Mouse (Mus musculus) CD4-positive, CD25-positive, alpha-beta regulatory T cell, adult 4 months (primary cell): ENCODE measurements around the gene Tcl1b2. TPM values are rescaled to one million over a fixed set of nuclear protein-coding genes. Genes with fewer than 3 reads are reported as not detected.
"Not testable (repeated sequence)": the region's sequence is repeated elsewhere in the genome, so short reads cannot be mapped to it uniquely, and the experiment has no call there.

Experiments used
- ATAC-seq: one replicate; pipeline ENCODE4 v1.8.0; 2017
- polyA plus RNA-seq, 2 experiments: library from polyadenylated mRNA; unstranded; fragments of 100-300 nt; shearing (Covaris generic); gene quantifications; one replicate each; pipeline ENCODE4 v1.2.1; 2017

The Tcl1b2 gene
- polyA plus RNA-seq, 2 experiments from 2014 or later, result not detected

DNA sequence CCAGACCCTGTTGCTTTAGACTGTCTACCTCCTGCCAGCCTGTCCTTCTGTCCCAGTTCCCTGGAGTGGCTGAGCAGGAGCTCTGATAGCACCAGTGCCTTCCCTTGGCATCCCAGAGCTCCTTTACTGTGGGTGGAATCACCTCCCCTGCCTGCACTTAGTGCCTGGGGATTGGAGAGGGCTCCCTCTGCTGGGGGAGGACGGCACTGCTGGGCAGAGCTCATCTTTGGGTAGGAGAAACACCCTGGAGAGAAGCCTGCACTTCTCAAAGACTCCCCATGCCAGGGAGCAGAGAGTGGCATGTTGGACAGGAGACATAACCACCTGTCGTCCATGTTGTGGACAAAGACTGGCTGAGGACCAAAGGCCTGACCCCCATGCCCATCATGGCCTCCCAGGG, 28.5 kb downstream of the Tcl1b2 start:
- ATAC-seq, result not testable (repeated sequence)

DNA sequence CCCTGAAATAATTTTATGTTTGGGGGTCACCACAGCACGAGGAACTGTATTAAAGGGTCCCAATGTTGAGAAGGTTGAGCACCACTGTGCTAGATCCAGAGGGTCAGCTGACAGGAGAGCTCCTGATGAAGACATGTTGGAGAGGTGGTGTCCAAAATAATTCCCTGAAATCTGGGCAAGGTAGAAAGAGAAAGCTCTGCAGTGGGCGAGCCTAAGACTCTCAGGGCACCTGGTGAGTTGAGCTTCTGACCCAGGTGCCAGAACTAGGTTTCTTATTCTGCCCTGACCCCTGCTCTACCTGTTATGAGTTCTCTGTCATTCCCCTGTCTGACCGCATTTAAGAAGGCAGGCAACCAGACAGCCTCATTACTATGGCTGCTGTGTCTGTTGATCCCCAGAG, 30.2 kb downstream of the Tcl1b2 start, which contains the start of gene Tcl1b5:
Tcl1b5 (plus strand) TSS at position 301 of the 400 bp plus-strand sequence.
- not testable (repeated sequence) for ATAC-seq

DNA sequence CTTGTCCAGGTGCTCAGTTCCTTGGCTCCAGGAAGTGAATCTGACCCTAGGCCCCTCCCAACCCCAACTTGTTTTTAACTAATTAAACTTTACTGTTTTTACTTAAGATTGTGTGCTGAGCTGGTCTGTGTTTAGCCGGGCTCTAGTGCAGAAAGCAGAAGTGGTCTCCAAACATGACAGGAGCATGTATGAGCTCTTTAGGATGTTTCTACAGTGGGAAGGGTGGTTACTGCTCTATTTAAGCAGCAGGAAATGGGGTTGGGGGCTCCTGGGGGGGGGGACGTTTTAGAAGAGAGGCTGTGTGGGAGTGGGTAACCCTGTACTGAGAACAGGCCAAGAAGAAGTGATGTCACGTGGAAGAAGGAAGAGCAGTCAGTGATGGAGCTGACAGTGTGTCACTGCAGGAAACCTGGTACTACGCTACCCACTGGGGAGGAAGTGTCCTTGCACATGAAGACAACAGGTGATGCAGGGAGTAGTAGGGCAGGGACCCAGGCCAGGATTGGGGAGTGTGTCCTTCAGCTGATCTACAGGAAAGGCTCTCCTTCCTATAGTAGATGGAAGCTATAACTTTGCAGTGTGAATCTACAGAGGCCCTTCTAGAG, 35.3 kb downstream of the Tcl1b2 start:
- ATAC-seq, result not testable (repeated sequence)

DNA sequence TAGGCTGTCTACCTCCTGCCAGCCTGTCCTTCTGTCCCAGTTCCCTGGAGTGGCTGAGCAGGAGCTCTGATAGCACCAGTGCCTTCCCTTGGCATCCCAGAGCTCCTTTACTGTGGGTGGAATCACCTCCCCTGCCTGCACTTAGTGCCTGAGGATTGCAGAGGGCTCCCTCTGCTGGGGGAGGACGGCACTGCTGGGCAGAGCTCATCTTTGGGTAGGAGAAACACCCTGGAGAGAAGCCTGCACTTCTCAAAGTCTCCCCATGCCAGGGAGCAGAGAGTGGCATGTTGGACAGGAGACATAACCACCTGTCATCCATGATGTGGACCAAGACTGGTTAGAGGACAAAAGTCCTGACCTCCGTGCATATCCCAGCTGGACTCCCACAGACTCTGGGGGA, 43.2 kb downstream of the Tcl1b2 start:
- ATAC-seq, result not testable (repeated sequence)

DNA sequence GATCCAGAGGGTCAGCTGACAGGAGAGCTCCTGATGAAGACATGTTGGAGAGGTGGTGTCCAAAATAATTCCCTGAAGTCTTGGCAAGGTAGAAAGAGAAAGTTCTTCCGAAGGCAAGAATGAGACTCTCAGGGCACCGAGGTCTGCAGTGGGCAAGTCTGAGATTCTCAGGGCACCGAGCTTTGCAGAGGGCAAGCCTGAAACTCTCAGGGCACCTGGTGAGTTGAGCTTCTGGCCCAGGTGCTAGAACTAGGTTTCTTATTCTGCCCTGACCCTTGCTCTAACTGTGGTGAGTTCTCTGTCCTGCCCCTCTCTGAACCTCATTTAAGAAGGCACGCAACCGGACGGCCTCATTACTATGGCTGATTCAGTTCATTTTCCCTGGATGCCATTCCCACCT, 44.9 kb downstream of the Tcl1b2 start, which contains the start of gene Tcl1b3:
Tcl1b3 (plus strand) TSS at position 301 of the 400 bp plus-strand sequence.
- not testable (repeated sequence) for ATAC-seq

DNA sequence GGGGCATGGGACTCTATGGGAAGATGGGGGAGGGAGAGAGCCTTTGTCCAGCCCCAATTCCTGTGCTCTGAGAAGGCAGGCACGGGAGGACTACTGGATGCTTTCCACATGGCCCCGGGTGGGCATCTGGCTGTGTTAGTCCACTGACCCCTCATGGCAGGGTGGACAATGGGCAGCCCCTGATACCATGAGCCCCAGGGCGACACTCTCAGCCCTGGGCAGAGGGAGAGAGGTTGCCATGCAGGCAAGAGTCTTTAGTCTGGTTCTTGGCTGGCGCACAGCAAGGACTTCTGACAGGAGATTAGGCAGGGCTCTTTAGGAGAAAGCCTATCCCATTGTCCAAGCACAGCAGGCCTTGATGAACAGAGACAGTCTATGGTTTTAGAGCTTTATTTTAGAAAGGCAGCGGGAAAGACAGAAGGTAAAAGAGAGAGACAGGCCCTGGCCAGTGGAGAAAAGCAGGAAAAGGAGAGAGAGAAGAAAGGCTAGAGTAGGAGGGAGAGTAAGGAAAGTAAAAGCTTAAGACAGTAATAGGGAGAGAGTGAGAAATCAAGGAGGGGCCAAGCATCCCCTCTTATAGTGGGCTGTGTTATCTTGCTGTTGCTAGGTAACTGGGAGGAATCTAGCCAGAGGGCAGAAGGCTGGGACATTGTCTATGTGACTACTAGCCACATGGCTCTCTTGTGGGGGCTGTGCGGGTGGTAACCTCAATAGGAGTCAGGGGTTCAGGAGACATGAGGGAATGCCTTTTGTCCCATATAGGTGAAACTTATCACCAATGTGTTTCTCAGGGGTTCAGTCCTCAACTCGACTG, 54.1 kb downstream of the Tcl1b2 start:
- ATAC-seq, result not testable (repeated sequence)

DNA sequence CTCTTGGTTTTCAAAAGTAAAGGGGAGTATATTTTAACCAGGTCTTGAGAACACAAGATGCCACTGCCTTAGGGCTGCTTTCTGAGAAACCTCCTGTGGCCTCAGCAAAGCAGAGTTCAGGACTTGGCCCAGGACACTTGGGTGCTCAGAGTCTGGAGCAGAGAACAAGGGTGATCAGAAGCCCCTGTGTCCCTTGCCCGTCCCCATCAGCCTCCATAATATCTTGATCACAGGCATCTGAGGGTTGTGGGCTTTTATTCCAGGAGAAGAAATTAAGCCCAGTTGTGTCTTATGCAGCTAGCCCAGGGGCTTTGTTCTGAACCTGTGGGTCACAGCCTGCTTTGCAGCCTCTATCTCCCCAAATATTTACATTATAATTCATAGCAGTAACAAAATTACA, 55.8 kb downstream of the Tcl1b2 start, which contains the start of gene Tcl1b4:
Tcl1b4 (plus strand) TSS at position 301 of the 400 bp plus-strand sequence.
- ATAC-seq, result not testable (repeated sequence)

Other genes with a start within 250 kb of the Tcl1b2 start
- gene Syne3, start 136.2 kb upstream of the Tcl1b2 start, polyA plus RNA-seq, result 1 to 10 TPM; 1.6 to 5.5 TPM
- 1 to 10 TPM; 3.3 to 8.5 TPM for gene Glrx5, start 113.3 kb upstream of the Tcl1b2 start, polyA plus RNA-seq
- not detected for gene Tcl1b1, start 13.7 kb downstream of the Tcl1b2 start, polyA plus RNA-seq
- not detected for gene Tcl1b5, start 30.3 kb downstream of the Tcl1b2 start, polyA plus RNA-seq
- gene Tcl1b3, start 45.0 kb downstream of the Tcl1b2 start, polyA plus RNA-seq, result not detected
- not detected for gene Tcl1b4, start 55.9 kb downstream of the Tcl1b2 start, polyA plus RNA-seq
- not detected for gene Tcl1, start 76.8 kb downstream of the Tcl1b2 start, polyA plus RNA-seq
- not detected for gene Tunar, start 187.9 kb downstream of the Tcl1b2 start, polyA plus RNA-seq